ENCODE assay signal across 19 mouse cellular contexts in genomic region chr12:25010416-25010815, GRCm38 (mm10). TPM values are rescaled to one million over a fixed set of nuclear protein-coding genes. Genes with fewer than 3 reads are reported as not detected.
A peak's percentile ranks its signal among the peaks of the same experiment; 100 is the strongest.
DNase-seq lines count a peak whose midpoint lies in the region; ATAC-seq lines count a peak whose summit lies in the region.
"Had no signal": no experiment of that assay in that cellular context is flagged by ENCODE, and none has a peak within 500 bp of the region (broad histone marks: within the 10 kb centered on the region; RNA-seq: fewer than 3 reads in every experiment).

No protein-coding gene starts in this region.

- no peaks in the 10 kb centered on the region for H3K4me1 ChIP-seq in forebrain, embryonic 14.5 days (ENCODE audit: control insufficient read depth, insufficient read depth, low read length)
- H3K4me1 ChIP-seq: hindbrain, embryonic 12.5 days had no signal

- no peaks in the 10 kb centered on the region for H3K27me3 ChIP-seq in forebrain, embryonic 14.5 days (replicated peaks; ENCODE audit: control insufficient read depth, insufficient read depth, low read length)
- H3K27me3 ChIP-seq: embryonic facial prominence, embryonic 12.5 days; heart, embryonic 12.5 days; hindbrain, embryonic 12.5 days had no signal

- H3K4me3 ChIP-seq in forebrain, embryonic 14.5 days (ENCODE audit: low read depth, low read length): no peak overlapping the region
- H3K4me3 ChIP-seq: embryonic facial prominence, embryonic 12.5 days; heart, adult 2 months; heart, embryonic 12.5 days; hindbrain, embryonic 12.5 days had no signal

- H3K36me3 ChIP-seq in forebrain, embryonic 14.5 days (ENCODE audit: control insufficient read depth, insufficient read depth, low read length): peaks cover 86% of the 10 kb centered on the region

- H3K9me3 ChIP-seq in forebrain, embryonic 14.5 days (replicated peaks; ENCODE audit: control insufficient read depth, low read length): no peaks in the 10 kb centered on the region
- H3K9me3 ChIP-seq: embryonic facial prominence, embryonic 12.5 days; heart, embryonic 12.5 days; hindbrain, embryonic 12.5 days had no signal

- H3K4me2 ChIP-seq in forebrain, embryonic 14.5 days (ENCODE audit: low read length): no peak overlapping the region
- H3K4me2 ChIP-seq: embryonic facial prominence, embryonic 12.5 days; heart, embryonic 12.5 days; hindbrain, embryonic 12.5 days had no signal

- DNase-seq in CD4-positive, CD25-positive, alpha-beta regulatory T cell, adult 2 months (ENCODE audit: low read depth, low spot score): peak; percentile 31
- DNase-seq in induced T-regulatory cell, adult 2 months (ENCODE audit: low read depth): peak; percentile 35
- DNase-seq in thymus, postnatal 10 days (ENCODE audit: low spot score in 2 of 2): peak; percentile 23 to 33
- DNase-seq in forebrain, embryonic 14.5 days (ENCODE audit: low spot score): no peak
- no peak for DNase-seq in ovary, postnatal 14 days (ENCODE audit: low spot score)
- DNase-seq in frontal cortex, postnatal 36 days (ENCODE audit: low spot score in 2 of 2): no peak
- DNase-seq: adrenal gland, adult 2 months; adrenal gland, postnatal 25 days; cerebellum, adult 18-20 months; cerebellum, postnatal 10 days; gastrocnemius, postnatal 14 days; heart, adult 2 months; heart, postnatal 36 days had no signal

- no peak for ATAC-seq in forebrain, embryonic 14.5 days
- ATAC-seq: activated CD4-positive, CD25-positive, alpha-beta regulatory T cell, adult 4 months; forebrain, embryonic 16.5 days; hindbrain, embryonic 16.5 days had no signal

- WGBS in forebrain, embryonic 14.5 days: 88% methylated on average over 1 of the region's 1 CpGs

- H3K27ac ChIP-seq in forebrain, embryonic 14.5 days (ENCODE audit: low read depth, low read length): no peak overlapping the region
- H3K27ac ChIP-seq: embryonic facial prominence, embryonic 12.5 days; heart, adult 2 months; hindbrain, embryonic 12.5 days had no signal

- H3K9ac ChIP-seq in forebrain, embryonic 14.5 days (ENCODE audit: low read length): no peak overlapping the region
- H3K9ac ChIP-seq: embryonic facial prominence, embryonic 12.5 days; heart, embryonic 12.5 days; hindbrain, embryonic 12.5 days had no signal

RNA-seq across cellular contexts. Expression of gene Kidins220, which starts 35.7 kb away (rescaled TPM):
- 131 and 163 TPM in 2 replicates for polyA plus RNA-seq in forebrain, embryonic 14.5 days (2014; fragmentation: Nextera tagmentation; extraction: Ambion mirVana)

Comparison
In these comparisons a context has a peak if more than half of its experiments do, and no peak if none do; other contexts are left out.
1. DNase-seq: peak in CD4-positive, CD25-positive, alpha-beta regulatory T cell, adult 2 months (single experiment), induced T-regulatory cell, adult 2 months (single experiment) and thymus, postnatal 10 days (2 of 2); none in forebrain, embryonic 14.5 days (single experiment), ovary, postnatal 14 days (single experiment) and frontal cortex, postnatal 36 days (0 of 2).